Mouse (Mus musculus) olfactory bulb, adult 2 months (tissue): ENCODE data around the gene Cyp2u1. TPM values are rescaled to one million over a fixed set of nuclear protein-coding genes. Genes with fewer than 3 reads are reported as not detected.

Experiments used
- H3K27ac ChIP-seq: fragments of 200-500 bp; 2 replicates; pipeline ENCODE4 v1.5.1; 2012; ENCODE audit warnings: low read depth, low read length; ENCODE audit not compliant: insufficient read depth
- H3K4me1 ChIP-seq: fragments of 200-500 bp; 2 replicates; pipeline ENCODE4 v1.6.1; 2012; ENCODE audit warnings: low read length; ENCODE audit not compliant: control insufficient read depth, insufficient read depth
- H3K4me3 ChIP-seq: fragments of 200-500 bp; 2 replicates; pipeline ENCODE4 v1.5.1; 2012; ENCODE audit warnings: mild to moderate bottlenecking, low read depth, low read length, moderate library complexity; ENCODE audit not compliant: insufficient read depth
- CTCF ChIP-seq: fragments of 200-500 bp; IDR thresholded peaks from 2 replicates; pipeline ENCODE4 v1.5.1; 2012; ENCODE audit warnings: low read depth, mild to moderate bottlenecking, low read length, moderate library complexity; ENCODE audit not compliant: insufficient read depth
- POLR2A ChIP-seq: fragments of 200-500 bp; IDR thresholded peaks from 2 replicates; pipeline ENCODE4 v1.6.1; 2012; ENCODE audit warnings: mild to moderate bottlenecking, low read depth, low read length, moderate library complexity; ENCODE audit not compliant: insufficient read depth
- WGBS: fragments of 180-500 bp; shearing (Covaris S2); methylation state at CpG from one replicate; pipeline ENCODE4 v1.1.7; 2018; 5-methylcytosine and 5-hydroxymethylcytosine counted together
- polyA plus RNA-seq: library from polyadenylated mRNA; stranded (reverse); fragments of >200 nt; gene quantifications from 2 replicates; pipeline ENCODE4 v1.2.4, GENCODE M21; 2012; ENCODE audit warnings: low replicate concordance; ENCODE audit not compliant: missing spikeins, insufficient read depth, insufficient read length

Gene Cyp2u1
- polyA plus RNA-seq, 1 experiment = not detected

DNA sequence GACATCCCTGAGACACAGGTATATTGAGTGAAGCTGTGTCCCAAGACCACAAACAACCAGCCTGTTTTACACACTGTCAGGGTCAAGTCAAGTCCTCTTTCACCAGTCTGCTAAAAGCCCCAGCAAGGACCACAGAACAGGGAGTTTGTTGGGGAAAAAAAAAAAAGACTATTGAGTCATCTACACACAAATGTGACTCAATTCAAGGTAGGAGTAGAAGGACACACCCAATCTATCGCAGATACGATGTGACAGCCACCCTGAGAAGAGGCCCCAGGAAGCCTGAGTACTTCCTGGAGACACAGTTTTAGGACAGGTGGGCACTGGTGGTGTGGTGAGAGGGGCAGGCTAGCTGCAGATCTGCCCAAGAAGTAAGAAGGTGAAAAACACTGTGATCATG lies 52.7 kb downstream of the Cyp2u1 start:
- TF ChIP-seq CTCF (no peak), POLR2A (no peak)
- 71% methylated on average over 2 of the region's 2 CpGs for WGBS

GRCm38 (mm10) chr3:131248444-131248843 lies 54.6 kb downstream of the Cyp2u1 start:
- no peak overlapping the region for H3K27ac ChIP-seq
- no peaks in the 10 kb centered on the region for H3K4me1 ChIP-seq
- 86% methylated on average over 10 of the region's 10 CpGs for WGBS
- TF ChIP-seq CTCF = no peak
- TF ChIP-seq POLR2A = no peak
- no peak overlapping the region for H3K4me3 ChIP-seq

More for the DNA sequence above, 52.7 kb downstream of the Cyp2u1 start:
- Histone ChIP-seq H3K27ac (no peak overlapping the region), H3K4me1 (no peaks in the 10 kb centered on the region), H3K4me3 (no peak overlapping the region)

GRCm38 (mm10) chr3:131247851-131248250 lies 55.2 kb downstream of the Cyp2u1 start:
- Histone ChIP-seq H3K4me3 (no peak overlapping the region), H3K27ac (no peak overlapping the region), H3K4me1 (no peaks in the 10 kb centered on the region)
- 89% methylated on average over 5 of the region's 5 CpGs for WGBS
- no peak for TF ChIP-seq CTCF
- no peak for TF ChIP-seq POLR2A

- no peak overlapping the region for H3K27ac ChIP-seq
- TF ChIP-seq CTCF = no peak
- no peak for TF ChIP-seq POLR2A
- no peaks in the 10 kb centered on the region for H3K4me1 ChIP-seq
- no peak overlapping the region for H3K4me3 ChIP-seq
- WGBS = 89% methylated on average over 6 of the region's 6 CpGs
These were observed 55.6 kb downstream of the Cyp2u1 start for GRCm38 (mm10) chr3:131247447-131247846.

GRCm38 (mm10) chr3:131246579-131247046 lies 56.4 kb downstream of the Cyp2u1 start:
- TF ChIP-seq POLR2A = no peak
- TF ChIP-seq CTCF = no peak; the same call in 1 of the 2 replicates
- Histone ChIP-seq H3K4me1 (no peaks in the 10 kb centered on the region), H3K27ac (no peak overlapping the region), H3K4me3 (no peak overlapping the region)
- WGBS = 92% methylated on average over 8 of the region's 8 CpGs

GRCm38 (mm10) chr3:131245766-131246578 lies 57.1 kb downstream of the Cyp2u1 start:
- no peak overlapping the region for H3K4me3 ChIP-seq
- H3K27ac ChIP-seq = no peak overlapping the region
- TF ChIP-seq POLR2A (no peak), CTCF (peak; percentile 44; the same call in 1 of the 2 replicates)
- no peaks in the 10 kb centered on the region for H3K4me1 ChIP-seq
- 49% methylated on average over 11 of the region's 11 CpGs for WGBS

Other genes starting within 250 kb of the Cyp2u1 start
- gene Lef1, start 192.8 kb downstream of the Cyp2u1 start, polyA plus RNA-seq = 238 TPM in 1 of 2 replicates, not detected in the other
- gene Hadh, start 31.1 kb downstream of the Cyp2u1 start, polyA plus RNA-seq = not detected in 2 replicates
- gene Sgms2, start 188.2 kb upstream of the Cyp2u1 start, polyA plus RNA-seq = not detected in 2 replicates